Mouse (Mus musculus) CH12.LX (cell line): Measurements from ENCODE around the gene Slc22a29.

Experiments used
- CTCF ChIP-seq, 2 experiments: IDR thresholded peaks in 1 of 2; conservative IDR thresholded peaks in 1 of 2; 2 replicates each; pipeline ENCODE4 v1.5.1; 2011 to 2012; ENCODE audit warnings: low read depth in 2 of 2, low read length in 2 of 2, improper control_type of control experiment in 1 of 2, inconsistent platforms in 1 of 2, mild to moderate bottlenecking in 1 of 2, moderate library complexity in 1 of 2
- GABPA ChIP-seq: IDR thresholded peaks from 2 replicates; pipeline ENCODE4 v1.6.1; 2012; ENCODE audit warnings: low read depth, low read length, improper control_type of control experiment, inconsistent platforms; ENCODE audit not compliant: insufficient replicate concordance
- MAX ChIP-seq: IDR thresholded peaks from 2 replicates; pipeline ENCODE4 v1.6.1; 2011; ENCODE audit warnings: low read length, improper control_type of control experiment
- NELFE ChIP-seq: IDR thresholded peaks from 2 replicates; pipeline ENCODE4 v1.6.1; 2011; ENCODE audit warnings: low read depth, low read length, improper control_type of control experiment
- NRF1 ChIP-seq: IDR thresholded peaks from 2 replicates; pipeline ENCODE4 v1.6.1; 2014; ENCODE audit warnings: low read depth, mild to moderate bottlenecking, inconsistent platforms, low read length, improper control_type of control experiment, moderate library complexity
- POLR2A ChIP-seq: IDR thresholded peaks from 2 replicates; pipeline ENCODE4 v1.6.1; 2011; ENCODE audit warnings: low read depth, mild to moderate bottlenecking, improper control_type of control experiment, low read length
- TBP ChIP-seq: conservative IDR thresholded peaks from 2 replicates; pipeline ENCODE4 v1.6.1; 2011; ENCODE audit warnings: low read depth, low read length, improper control_type of control experiment

DNA sequence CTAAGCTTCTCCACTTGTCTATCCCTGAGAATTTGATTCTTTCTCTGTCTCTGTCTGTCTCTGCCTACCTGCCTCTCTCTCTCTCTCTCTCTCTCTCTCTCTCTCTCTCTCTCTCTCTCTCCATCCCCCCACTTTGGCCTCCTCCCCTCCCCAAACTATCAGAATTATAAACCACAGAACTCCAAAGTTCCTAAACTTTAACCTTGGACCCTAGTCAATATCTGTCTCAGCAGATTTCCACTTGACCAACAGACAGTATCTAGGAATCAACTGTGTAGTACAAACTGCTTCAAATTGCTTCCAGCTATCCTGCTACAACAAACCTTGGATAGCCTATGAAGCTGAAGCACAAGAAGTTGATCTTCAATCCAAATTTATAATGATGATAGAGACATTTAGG lies 10.2 kb upstream of the Slc22a29 start:
- TF ChIP-seq CTCF (conservative IDR thresholded peaks at IDR 0.05 in 1 of 2, IDR thresholded peaks at IDR 0.05 in 1 of 2; ENCODE audit: low read depth in 2 of 2, low read length in 2 of 2) (no peak), POLR2A (no peak), NELFE (no peak), TBP (no peak), MAX (no peak), NRF1 (no peak), GABPA (no peak)
